Mouse (Mus musculus): Measurements from ENCODE around the gene Nuak2. TPM values are rescaled to one million over a fixed set of nuclear protein-coding genes. Genes with fewer than 3 reads are reported as not detected.
A peak's percentile ranks its signal among the peaks of the same experiment; 100 is the strongest.

Nuak2 gene
- polyA plus RNA-seq, 1 experiment = 1.7 TPM

- Histone ChIP-seq H3K27me3 (replicated peaks) (peaks cover 77% of the 10 kb centered on the region), H3K36me3 (replicated peaks; ENCODE audit: low read length) (peaks cover 31% of the 10 kb centered on the region), H3K4me1 (peaks cover 59% of the 10 kb centered on the region), H3K4me3 (replicated peaks) (no peak overlapping the region), H3K9me3 (no peaks in the 10 kb centered on the region)
- TF ChIP-seq FLI1 (IDR thresholded peaks at IDR 0.05; ENCODE audit: low read length) (no peak), GATA1 (IDR thresholded peaks at IDR 0.05; ENCODE audit: borderline replicate concordance, low read length) (no peak)
Measured at GRCm38 (mm10) chr1:132334178-132334801, 18.4 kb downstream of the Nuak2 start.

- no peaks in the 10 kb centered on the region for H3K9me3 ChIP-seq
- peaks cover 69% of the 10 kb centered on the region for H3K27me3 ChIP-seq (replicated peaks)
- peaks cover 21% of the 10 kb centered on the region for H3K36me3 ChIP-seq (replicated peaks; ENCODE audit: low read length)
- no peak overlapping the region for H3K4me3 ChIP-seq (replicated peaks)
- peaks cover 51% of the 10 kb centered on the region for H3K4me1 ChIP-seq
- TF ChIP-seq GATA1 (IDR thresholded peaks at IDR 0.05; ENCODE audit: borderline replicate concordance, low read length) (no peak), FLI1 (IDR thresholded peaks at IDR 0.05; ENCODE audit: low read length) (no peak)
Measured at GRCm38 (mm10) chr1:132335378-132335965, 19.5 kb downstream of the Nuak2 start.

- peaks cover 64% of the 10 kb centered on the region for H3K4me1 ChIP-seq
- no peak for TF ChIP-seq FLI1 (IDR thresholded peaks at IDR 0.05; ENCODE audit: low read length)
- no peak for TF ChIP-seq GATA1 (IDR thresholded peaks at IDR 0.05; ENCODE audit: borderline replicate concordance, low read length)
- peaks cover 55% of the 10 kb centered on the region for H3K27me3 ChIP-seq (replicated peaks)
- no peaks in the 10 kb centered on the region for H3K9me3 ChIP-seq
- peaks cover 8% of the 10 kb centered on the region for H3K36me3 ChIP-seq (replicated peaks; ENCODE audit: low read length)
- H3K4me3 ChIP-seq (replicated peaks) = no peak overlapping the region
Measured at GRCm38 (mm10) chr1:132336921-132337320, 21.0 kb downstream of the Nuak2 start.

GRCm38 (mm10) chr1:132338027-132338660 lies 22.2 kb downstream of the Nuak2 start:
- Histone ChIP-seq H3K36me3 (replicated peaks; ENCODE audit: low read length) (no peaks in the 10 kb centered on the region), H3K27me3 (replicated peaks) (peaks cover 46% of the 10 kb centered on the region), H3K4me1 (peaks cover 74% of the 10 kb centered on the region), H3K4me3 (replicated peaks) (no peak overlapping the region), H3K9me3 (no peaks in the 10 kb centered on the region)
- TF ChIP-seq GATA1 (IDR thresholded peaks at IDR 0.05; ENCODE audit: borderline replicate concordance, low read length) (no peak), FLI1 (IDR thresholded peaks at IDR 0.05; ENCODE audit: low read length) (no peak)

DNA sequence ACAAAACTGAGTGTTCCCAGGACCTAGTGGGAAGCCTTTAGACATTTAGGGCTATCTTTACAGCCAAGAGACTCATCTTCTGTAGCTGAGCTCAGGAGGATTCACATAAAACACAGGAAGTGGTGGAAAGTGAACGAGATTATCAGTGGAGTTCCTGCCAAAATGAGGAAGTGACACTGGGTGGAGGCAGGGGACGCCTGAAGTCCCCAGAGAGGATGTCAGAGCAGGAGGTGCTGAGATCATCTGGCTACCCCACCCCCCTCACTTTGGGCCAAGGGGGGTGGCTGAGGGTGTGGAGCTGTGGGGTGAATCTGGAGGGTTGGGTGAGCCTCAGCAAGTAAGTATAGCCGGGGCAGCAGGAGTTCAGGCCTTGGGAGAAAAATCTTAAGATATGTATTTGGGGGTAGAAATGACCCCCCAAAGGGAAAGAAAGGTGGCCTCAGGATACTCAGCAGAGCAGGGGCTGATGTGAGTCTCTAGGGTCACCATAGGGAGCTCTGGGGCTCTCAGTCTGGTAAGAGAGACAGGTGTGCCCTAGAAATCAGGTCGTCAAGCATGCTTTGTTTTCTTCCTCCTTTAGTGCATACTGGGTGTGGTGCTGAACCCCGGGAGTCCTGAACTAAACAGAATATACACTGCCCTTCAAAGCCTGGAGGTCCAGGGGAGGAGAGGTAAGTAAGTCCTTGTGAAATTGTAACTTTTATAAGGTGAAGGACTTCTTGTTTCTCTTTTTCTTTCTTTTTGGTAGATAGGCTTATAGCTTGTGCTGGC lies 26.0 kb downstream of the Nuak2 start:
- peak overlapping the region; percentile 76 for H3K4me3 ChIP-seq (replicated peaks)
- peaks cover 65% of the 10 kb centered on the region for H3K4me1 ChIP-seq
- peaks cover 37% of the 10 kb centered on the region for H3K27me3 ChIP-seq (replicated peaks)
- no peaks in the 10 kb centered on the region for H3K36me3 ChIP-seq (replicated peaks; ENCODE audit: low read length)
- TF ChIP-seq GATA1 (IDR thresholded peaks at IDR 0.05; ENCODE audit: borderline replicate concordance, low read length) = no peak
- TF ChIP-seq FLI1 (IDR thresholded peaks at IDR 0.05; ENCODE audit: low read length) = 0 out of 2 replicates have a peak, but pooled peaks have one; percentile 25
- H3K9me3 ChIP-seq = no peaks in the 10 kb centered on the region

GRCm38 (mm10) chr1:132342518-132342917 lies 26.6 kb downstream of the Nuak2 start:
- no peaks in the 10 kb centered on the region for H3K36me3 ChIP-seq (replicated peaks; ENCODE audit: low read length)
- peaks cover 35% of the 10 kb centered on the region for H3K27me3 ChIP-seq (replicated peaks)
- H3K4me1 ChIP-seq = peaks cover 60% of the 10 kb centered on the region
- no peaks in the 10 kb centered on the region for H3K9me3 ChIP-seq
- no peak for TF ChIP-seq FLI1 (IDR thresholded peaks at IDR 0.05; ENCODE audit: low read length)
- no peak for TF ChIP-seq GATA1 (IDR thresholded peaks at IDR 0.05; ENCODE audit: borderline replicate concordance, low read length)
- peak overlapping the region; percentile 57 for H3K4me3 ChIP-seq (replicated peaks)

GRCm38 (mm10) chr1:132343191-132343590 lies 27.3 kb downstream of the Nuak2 start:
- TF ChIP-seq GATA1 (IDR thresholded peaks at IDR 0.05; ENCODE audit: borderline replicate concordance, low read length) = no peak
- TF ChIP-seq FLI1 (IDR thresholded peaks at IDR 0.05; ENCODE audit: low read length) = no peak
- no peak overlapping the region for H3K4me3 ChIP-seq (replicated peaks)
- H3K4me1 ChIP-seq = peaks cover 57% of the 10 kb centered on the region

GRCm38 (mm10) chr1:132343656-132344055 lies 27.7 kb downstream of the Nuak2 start:
- H3K4me3 ChIP-seq (replicated peaks) = no peak overlapping the region
- no peak for TF ChIP-seq FLI1 (IDR thresholded peaks at IDR 0.05; ENCODE audit: low read length)
- TF ChIP-seq GATA1 (IDR thresholded peaks at IDR 0.05; ENCODE audit: borderline replicate concordance, low read length) = no peak
- H3K36me3 ChIP-seq (replicated peaks; ENCODE audit: low read length) = no peaks in the 10 kb centered on the region
- no peaks in the 10 kb centered on the region for H3K9me3 ChIP-seq
- H3K27me3 ChIP-seq (replicated peaks) = peaks cover 39% of the 10 kb centered on the region
- peaks cover 57% of the 10 kb centered on the region for H3K4me1 ChIP-seq

More at GRCm38 (mm10) chr1:132343191-132343590, 27.3 kb downstream of the Nuak2 start:
- Histone ChIP-seq H3K27me3 (replicated peaks) (peaks cover 39% of the 10 kb centered on the region), H3K9me3 (no peaks in the 10 kb centered on the region), H3K36me3 (replicated peaks; ENCODE audit: low read length) (no peaks in the 10 kb centered on the region)

DNA sequence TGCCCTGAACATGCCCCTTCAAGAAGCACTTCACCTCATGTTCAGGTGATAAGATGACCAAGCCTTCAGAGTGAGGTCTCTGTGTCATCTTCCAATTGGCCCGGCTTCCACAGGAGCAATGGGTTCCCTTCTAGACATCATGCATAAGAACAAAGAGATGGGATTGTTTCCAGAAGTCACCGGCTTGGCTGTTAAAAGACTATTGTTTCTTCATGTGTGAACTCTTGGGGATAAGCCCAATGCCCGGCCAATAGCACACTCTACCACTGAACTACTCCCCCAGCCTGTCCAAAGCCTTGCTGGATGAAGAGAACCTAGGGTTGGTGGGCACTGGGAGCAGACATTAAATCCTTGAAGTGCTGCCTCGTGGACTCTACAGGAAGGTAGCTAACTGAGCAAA lies 29.6 kb downstream of the Nuak2 start:
- Histone ChIP-seq H3K27me3 (replicated peaks) (peaks cover 39% of the 10 kb centered on the region), H3K36me3 (replicated peaks; ENCODE audit: low read length) (no peaks in the 10 kb centered on the region), H3K9me3 (peaks cover 6% of the 10 kb centered on the region), H3K4me3 (replicated peaks) (no peak overlapping the region), H3K4me1 (peaks cover 53% of the 10 kb centered on the region)
- TF ChIP-seq FLI1 (IDR thresholded peaks at IDR 0.05; ENCODE audit: low read length) = no peak
- TF ChIP-seq GATA1 (IDR thresholded peaks at IDR 0.05; ENCODE audit: borderline replicate concordance, low read length) = no peak

Data from megakaryocyte, embryonic 14.5 days (primary cell).